Comparison of ENCODE assay signal across 10 mouse cellular contexts in the genomic region with DNA sequence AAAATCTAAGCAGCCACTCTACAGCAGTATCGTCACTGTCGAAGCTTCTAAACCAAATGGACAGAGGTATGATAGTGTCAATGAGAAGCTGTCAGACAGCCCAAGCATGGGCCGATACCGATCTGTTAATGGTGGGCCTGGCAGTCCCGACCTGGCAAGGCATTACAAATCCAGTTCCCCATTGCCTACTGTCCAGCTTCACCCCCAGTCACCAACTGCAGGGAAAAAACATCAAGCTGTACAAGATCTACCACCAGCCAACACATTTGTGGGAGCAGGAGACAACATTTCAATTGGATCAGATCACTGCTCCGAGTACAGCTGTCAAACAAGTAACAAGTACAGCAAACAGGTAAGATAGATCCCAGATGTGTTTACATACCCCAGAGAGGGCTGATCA. TPM values are rescaled to one million over a fixed set of nuclear protein-coding genes. Genes with fewer than 3 reads are reported as not detected.
DNase-seq lines count a peak whose midpoint lies in the region; ATAC-seq and TF ChIP-seq lines count a peak whose summit lies in the region.
"Had no signal": no experiment of that assay in that cellular context is flagged by ENCODE, and none has a peak within 500 bp of the region (broad histone marks: within the 10 kb centered on the region; RNA-seq: fewer than 3 reads in every experiment).

No protein-coding gene starts in this region.

- H3K27me3 ChIP-seq in G1E (ENCODE audit: insufficient read depth, low read length) = no peaks in the 10 kb centered on the region
- 0 out of 2 replicates have a peak, but pooled peaks cover 3% of the 10 kb centered on the region for H3K27me3 ChIP-seq in heart, embryonic 16.5 days (ENCODE audit: control insufficient read depth, insufficient read depth, low read length)
- peaks cover 18% of the 10 kb centered on the region for H3K27me3 ChIP-seq in midbrain, embryonic 11.5 days (ENCODE audit: control insufficient read depth, insufficient read depth, low read length)

- peaks cover 37% of the 10 kb centered on the region for H3K36me3 ChIP-seq in G1E (replicated peaks)
- no peaks in the 10 kb centered on the region for H3K36me3 ChIP-seq in heart, embryonic 16.5 days (ENCODE audit: control insufficient read depth, insufficient read depth)
- no peaks in the 10 kb centered on the region for H3K36me3 ChIP-seq in midbrain, embryonic 11.5 days (ENCODE audit: control insufficient read depth, insufficient read depth, low read length)

- peak overlapping the region; percentile 91 for H3K9ac ChIP-seq in heart, embryonic 16.5 days (ENCODE audit: low read length)
- no peak overlapping the region for H3K9ac ChIP-seq in midbrain, embryonic 11.5 days (ENCODE audit: low read length)
- H3K9ac ChIP-seq: liver, embryonic 14.5 days had no signal

- ATAC-seq in G1E (ENCODE audit: extremely low read depth, insufficient number of reproducible peaks, low FRiP score, poor library complexity, severe bottlenecking) = no peak
- ATAC-seq in heart, embryonic 16.5 days (replicated peaks; ENCODE audit: extremely low read depth, insufficient read depth, low FRiP score) = no peak
- no peak for ATAC-seq in midbrain, embryonic 11.5 days (ENCODE audit: low FRiP score)

- H3K4me3 ChIP-seq in G1E (ENCODE audit: low read depth, low read length) = peak overlapping the region; percentile 95
- peak overlapping the region; percentile 83 for H3K4me3 ChIP-seq in heart, embryonic 16.5 days (ENCODE audit: low read length)
- 0 out of 2 replicates have a peak overlapping the region, but pooled peaks have one; percentile 4 for H3K4me3 ChIP-seq in midbrain, embryonic 11.5 days (ENCODE audit: low read depth, low read length)

- no peak for TF ChIP-seq CTCF in G1E (IDR thresholded peaks at IDR 0.05; ENCODE audit: low read depth, low read length)

- peak; percentile 22 to 25 for DNase-seq in cerebellum, postnatal 10 days
- DNase-seq in cerebellum, adult 8-10 months = no peak
- DNase-seq in G1E (ENCODE audit: low spot score) = no peak
- DNase-seq in midbrain, embryonic 11.5 days (ENCODE audit: low spot score, missing footprints) = no peak
- no peak for DNase-seq in adrenal gland, postnatal 4 days (ENCODE audit: low spot score in 2 of 2)
- no peak for DNase-seq in frontal cortex, adult 2 months (ENCODE audit: extremely low spot score in 1 of 2, low spot score in 1 of 2)
- DNase-seq in thymus, postnatal 36 days = no peak
- DNase-seq: thymus, postnatal 14 days had no signal

- H3K27ac ChIP-seq in heart, embryonic 16.5 days (ENCODE audit: low read length) = peak overlapping the region; percentile 49
- no peak overlapping the region for H3K27ac ChIP-seq in midbrain, embryonic 11.5 days (ENCODE audit: low read depth, low read length)
- H3K27ac ChIP-seq: liver, embryonic 14.5 days had no signal

- H3K4me2 ChIP-seq in heart, embryonic 16.5 days (ENCODE audit: low read depth, low read length) = peak overlapping the region; percentile 97
- H3K4me2 ChIP-seq in midbrain, embryonic 11.5 days = peak overlapping the region; percentile 75

- no peaks in the 10 kb centered on the region for H3K9me3 ChIP-seq in G1E (replicated peaks)
- no peaks in the 10 kb centered on the region for H3K9me3 ChIP-seq in heart, embryonic 16.5 days (replicated peaks; ENCODE audit: control insufficient read depth, low read length)
- no peaks in the 10 kb centered on the region for H3K9me3 ChIP-seq in midbrain, embryonic 11.5 days (ENCODE audit: control insufficient read depth, low read length)

- H3K4me1 ChIP-seq in G1E (ENCODE audit: insufficient read depth, low read depth, low read length) = peaks cover 55% of the 10 kb centered on the region
- peaks cover 6% of the 10 kb centered on the region for H3K4me1 ChIP-seq in heart, embryonic 16.5 days (ENCODE audit: control insufficient read depth, insufficient read depth, low read length)
- peaks cover 3% of the 10 kb centered on the region; the same call in 1 of the 2 replicates for H3K4me1 ChIP-seq in midbrain, embryonic 11.5 days (ENCODE audit: control insufficient read depth, insufficient read depth, low read length)

- WGBS in heart, embryonic 16.5 days = 16% methylated on average over 6 of the region's 6 CpGs
- 47% methylated on average over 6 of the region's 6 CpGs for WGBS in midbrain, embryonic 11.5 days

RNA-seq across cellular contexts. Expression of gene Pcdh7, which starts 4.2 kb away (rescaled TPM):
- 116 and 127 TPM in 2 replicates for total RNA-seq in G1E (2014; fragmentation: Nextera tagmentation)
- 59.4 and 61.2 TPM in 2 replicates for total RNA-seq in G1E (2017)
- 18.5 and 22.3 TPM in 2 replicates for polyA plus RNA-seq in G1E (2012)
- polyA plus RNA-seq in heart, embryonic 16.5 days (2015; fragmentation: Nextera tagmentation; extraction: Ambion mirVana) = 22.7 and 22.8 TPM in 2 replicates
- polyA plus RNA-seq in midbrain, embryonic 11.5 days (2014; fragmentation: Nextera tagmentation; extraction: Ambion mirVana) = 6.2 and 6.8 TPM in 2 replicates
- total RNA-seq in adrenal gland, postnatal 4 days (2021) = 10 to 100 TPM; 10.0 to 14.8 TPM
- 38.0 and 41.7 TPM in 2 replicates for polyA plus RNA-seq in frontal cortex, adult 2 months (2012; rRNA removed)

Comparison
In these comparisons a context has a peak if more than half of its experiments do, and no peak if none do; other contexts are left out.
1. DNase-seq: peak in cerebellum, postnatal 10 days (2 of 2); none in cerebellum, adult 8-10 months (single experiment), G1E (single experiment), midbrain, embryonic 11.5 days (single experiment), adrenal gland, postnatal 4 days (0 of 2), frontal cortex, adult 2 months (0 of 2) and thymus, postnatal 36 days (0 of 2).
2. H3K4me3 ChIP-seq: peak in every context shown above with its lines; median percentile 95 in G1E; 83 in heart, embryonic 16.5 days; 4 in midbrain, embryonic 11.5 days.